In genomic region chr8:128384366-128384765, GRCm38 (mm10) we compare ENCODE assay signal across 20 mouse cellular contexts. TPM values are rescaled to one million over a fixed set of nuclear protein-coding genes. Genes with fewer than 3 reads are reported as not detected.
DNase-seq lines count a peak whose midpoint lies in the region; ATAC-seq lines count a peak whose summit lies in the region.
"Had no signal": no experiment of that assay in that cellular context is flagged by ENCODE, and none has a peak within 500 bp of the region (broad histone marks: within the 10 kb centered on the region; RNA-seq: fewer than 3 reads in every experiment).

No protein-coding gene starts in this region.

- H3K27me3 ChIP-seq in heart, embryonic 15.5 days = no peaks in the 10 kb centered on the region
- H3K27me3 ChIP-seq in kidney, embryonic 16.5 days (ENCODE audit: insufficient read depth, low read length) = no peaks in the 10 kb centered on the region
- H3K27me3 ChIP-seq in midbrain, embryonic 11.5 days (ENCODE audit: control insufficient read depth, insufficient read depth, low read length) = no peaks in the 10 kb centered on the region
- no peaks in the 10 kb centered on the region for H3K27me3 ChIP-seq in midbrain, embryonic 14.5 days (ENCODE audit: control insufficient read depth, insufficient read depth, low read length)
- H3K27me3 ChIP-seq: embryonic facial prominence, embryonic 12.5 days; intestine, embryonic 15.5 days; liver, embryonic 13.5 days; stomach, embryonic 15.5 days had no signal

- H3K36me3 ChIP-seq in heart, embryonic 15.5 days = no peaks in the 10 kb centered on the region
- no peaks in the 10 kb centered on the region for H3K36me3 ChIP-seq in kidney, embryonic 16.5 days (ENCODE audit: insufficient read depth, low read length)
- no peaks in the 10 kb centered on the region for H3K36me3 ChIP-seq in midbrain, embryonic 11.5 days (ENCODE audit: control insufficient read depth, insufficient read depth, low read length)
- H3K36me3 ChIP-seq in midbrain, embryonic 14.5 days (ENCODE audit: control insufficient read depth, insufficient read depth, low read length) = no peaks in the 10 kb centered on the region
- H3K36me3 ChIP-seq: embryonic facial prominence, embryonic 12.5 days; intestine, embryonic 15.5 days; liver, embryonic 13.5 days; stomach, embryonic 15.5 days had no signal

- ATAC-seq in heart, embryonic 15.5 days (replicated peaks; ENCODE audit: insufficient number of reproducible peaks, insufficient read depth, low FRiP score, low read depth) = no peak
- ATAC-seq in kidney, embryonic 16.5 days (ENCODE audit: low FRiP score, low TSS enrichment) = no peak
- no peak for ATAC-seq in midbrain, embryonic 11.5 days (ENCODE audit: low FRiP score)
- ATAC-seq in midbrain, embryonic 14.5 days (ENCODE audit: low FRiP score, low TSS enrichment) = no peak
- ATAC-seq: hindbrain, embryonic 16.5 days; intestine, embryonic 15.5 days had no signal

- H3K4me1 ChIP-seq in heart, embryonic 15.5 days (replicated peaks) = peaks cover 64% of the 10 kb centered on the region
- peaks cover 47% of the 10 kb centered on the region for H3K4me1 ChIP-seq in kidney, embryonic 16.5 days (ENCODE audit: insufficient read depth, low read length)
- H3K4me1 ChIP-seq in midbrain, embryonic 11.5 days (ENCODE audit: control insufficient read depth, insufficient read depth, low read length) = peaks cover 9% of the 10 kb centered on the region
- peaks cover 5% of the 10 kb centered on the region; the same call in 1 of the 2 replicates for H3K4me1 ChIP-seq in midbrain, embryonic 14.5 days (ENCODE audit: control insufficient read depth, insufficient read depth, low read length)
- H3K4me1 ChIP-seq: intestine, embryonic 15.5 days had no signal

- no peak overlapping the region for H3K4me2 ChIP-seq in heart, embryonic 15.5 days
- no peak overlapping the region for H3K4me2 ChIP-seq in kidney, embryonic 16.5 days (replicated peaks; ENCODE audit: low read depth, low read length)
- H3K4me2 ChIP-seq in midbrain, embryonic 11.5 days = no peak overlapping the region
- H3K4me2 ChIP-seq in midbrain, embryonic 14.5 days (ENCODE audit: low read length) = no peak overlapping the region
- H3K4me2 ChIP-seq: embryonic facial prominence, embryonic 12.5 days; intestine, embryonic 15.5 days; liver, embryonic 13.5 days; stomach, embryonic 15.5 days had no signal

- DNase-seq in heart, adult 9 months (ENCODE audit: low spot score in 2 of 2) = no peak
- no peak for DNase-seq in kidney, postnatal 25 days
- DNase-seq in midbrain, embryonic 11.5 days (ENCODE audit: low spot score, missing footprints) = peak; percentile 85
- no peak for DNase-seq in midbrain, embryonic 14.5 days
- DNase-seq in thymus, postnatal 36 days = no peak
- DNase-seq: adrenal gland, adult 2 months; cerebellum, adult 11-12 months; cerebellum, postnatal 10 days; gastrocnemius, postnatal 10 days; liver, embryonic 13.5 days; lung, adult 2 months; thymus, postnatal 25 days had no signal

- no peak overlapping the region for H3K4me3 ChIP-seq in heart, embryonic 15.5 days
- H3K4me3 ChIP-seq in kidney, embryonic 16.5 days (ENCODE audit: low read length) = no peak overlapping the region
- no peak overlapping the region for H3K4me3 ChIP-seq in midbrain, embryonic 11.5 days (ENCODE audit: low read depth, low read length)
- no peak overlapping the region for H3K4me3 ChIP-seq in midbrain, embryonic 14.5 days (replicated peaks; ENCODE audit: low read depth, low read length)
- H3K4me3 ChIP-seq: embryonic facial prominence, embryonic 12.5 days; erythroblast, embryonic 14.5 days; intestine, embryonic 15.5 days; liver, embryonic 13.5 days; stomach, embryonic 15.5 days had no signal

- WGBS in heart, embryonic 15.5 days = 67% methylated on average over 2 of the region's 2 CpGs
- 68% methylated on average over 2 of the region's 2 CpGs for whole genome bisulfite sequencing in kidney, embryonic 16.5 days
- 82% methylated on average over 2 of the region's 2 CpGs for WGBS in midbrain, embryonic 11.5 days
- WGBS in midbrain, embryonic 14.5 days = 76% methylated on average over 2 of the region's 2 CpGs

- no peaks in the 10 kb centered on the region for H3K9me3 ChIP-seq in heart, embryonic 15.5 days (replicated peaks)
- H3K9me3 ChIP-seq in kidney, embryonic 16.5 days (ENCODE audit: low read length) = no peaks in the 10 kb centered on the region
- H3K9me3 ChIP-seq in midbrain, embryonic 11.5 days (ENCODE audit: control insufficient read depth, low read length) = no peaks in the 10 kb centered on the region
- no peaks in the 10 kb centered on the region for H3K9me3 ChIP-seq in midbrain, embryonic 14.5 days (ENCODE audit: control insufficient read depth, low read length)
- H3K9me3 ChIP-seq: embryonic facial prominence, embryonic 12.5 days; intestine, embryonic 15.5 days; liver, embryonic 13.5 days; stomach, embryonic 15.5 days had no signal

- H3K27ac ChIP-seq in heart, embryonic 15.5 days = peak overlapping the region; percentile 79
- 0 out of 2 replicates have a peak overlapping the region, but pooled peaks have one; percentile 24 for H3K27ac ChIP-seq in kidney, embryonic 16.5 days (ENCODE audit: low read length)
- H3K27ac ChIP-seq in midbrain, embryonic 11.5 days (ENCODE audit: low read depth, low read length) = no peak overlapping the region
- no peak overlapping the region for H3K27ac ChIP-seq in midbrain, embryonic 14.5 days (replicated peaks; ENCODE audit: low read depth, low read length)
- H3K27ac ChIP-seq: intestine, embryonic 15.5 days; liver, embryonic 13.5 days; macrophage; stomach, embryonic 15.5 days had no signal

- no peak overlapping the region for H3K9ac ChIP-seq in heart, embryonic 15.5 days
- H3K9ac ChIP-seq in kidney, embryonic 16.5 days (replicated peaks; ENCODE audit: low read length) = no peak overlapping the region
- no peak overlapping the region for H3K9ac ChIP-seq in midbrain, embryonic 11.5 days (ENCODE audit: low read length)
- H3K9ac ChIP-seq in midbrain, embryonic 14.5 days (replicated peaks; ENCODE audit: low read length) = no peak overlapping the region
- H3K9ac ChIP-seq: embryonic facial prominence, embryonic 12.5 days; intestine, embryonic 15.5 days; liver, embryonic 13.5 days; stomach, embryonic 15.5 days had no signal

RNA-seq across cellular contexts. Expression of gene Nrp1, which starts 26.0 kb away (rescaled TPM):
- 138 and 147 TPM in 2 replicates for polyA plus RNA-seq in heart, embryonic 15.5 days (2015; fragmentation: Nextera tagmentation; extraction: Ambion mirVana)
- 149 and 153 TPM in 2 replicates for polyA plus RNA-seq in kidney, embryonic 16.5 days (2015; fragmentation: Nextera tagmentation; extraction: Ambion mirVana)
- polyA plus RNA-seq in midbrain, embryonic 11.5 days (2014; fragmentation: Nextera tagmentation; extraction: Ambion mirVana) = 20.3 and 21.4 TPM in 2 replicates
- 53.8 and 61.7 TPM in 2 replicates for polyA plus RNA-seq in midbrain, embryonic 14.5 days (2014; fragmentation: Nextera tagmentation; extraction: Ambion mirVana)

Comparison
In these comparisons a context has a peak if more than half of its experiments do, and no peak if none do; other contexts are left out.
1. H3K27ac ChIP-seq: peak in heart, embryonic 15.5 days (single experiment) and kidney, embryonic 16.5 days (single experiment); none in midbrain, embryonic 11.5 days (single experiment) and midbrain, embryonic 14.5 days (single experiment).